Mouse (Mus musculus) midbrain, embryonic 13.5 days (tissue): Measurements from ENCODE around the gene Xcl1. TPM values are rescaled to one million over a fixed set of nuclear protein-coding genes. Genes with fewer than 3 reads are reported as not detected.
"Not testable (repeated sequence)": the region's sequence is repeated elsewhere in the genome, so short reads cannot be mapped to it uniquely, and the experiment has no call there.

ENCODE experiments used
- ATAC-seq: fragments of 200-750 bp; cut with Nextera tagmentation; 2 replicates; pipeline ENCODE4 v1.8.0; 2017; ENCODE audit warnings: mild to moderate bottlenecking, moderate TSS enrichment, moderate library complexity
- H3K27ac ChIP-seq: fragments of 300-500 bp; sonication (generic); 2 replicates; pipeline ENCODE4 v1.5.1; 2015; ENCODE audit warnings: inconsistent platforms, mild to moderate bottlenecking, moderate library complexity
- H3K27me3 ChIP-seq: fragments of 300-500 bp; sonication (generic); 2 replicates; pipeline ENCODE4 v1.6.1; 2015; ENCODE audit warnings: mild to moderate bottlenecking, inconsistent platforms
- H3K36me3 ChIP-seq: fragments of 300-500 bp; sonication (generic); 2 replicates; pipeline ENCODE4 v1.6.1; 2015; ENCODE audit warnings: mild to moderate bottlenecking, inconsistent platforms
- H3K4me1 ChIP-seq: fragments of 300-500 bp; sonication (generic); replicated peaks from 2 replicates; pipeline ENCODE4 v1.6.1; 2015; ENCODE audit warnings: inconsistent platforms
- H3K4me2 ChIP-seq: fragments of 300-500 bp; sonication (generic); replicated peaks from 2 replicates; pipeline ENCODE4 v1.6.1; 2015; ENCODE audit warnings: moderate library complexity, mild to moderate bottlenecking, inconsistent platforms
- H3K4me3 ChIP-seq: fragments of 300-500 bp; sonication (generic); replicated peaks from 2 replicates; pipeline ENCODE4 v1.5.1; 2015; ENCODE audit warnings: mild to moderate bottlenecking, inconsistent platforms
- H3K9ac ChIP-seq: fragments of 300-500 bp; sonication (generic); replicated peaks from 2 replicates; pipeline ENCODE4 v1.6.1; 2015; ENCODE audit warnings: mild to moderate bottlenecking, inconsistent platforms
- H3K9me3 ChIP-seq: fragments of 300-500 bp; sonication (generic); 2 replicates; pipeline ENCODE4 v1.6.1; 2016; ENCODE audit warnings: mild to moderate bottlenecking, inconsistent platforms
- WGBS: fragments of 180-500 bp; shearing (Covaris S2); methylation state at CpG from one replicate; pipeline ENCODE4 v1.1.7; 2015; 5-methylcytosine and 5-hydroxymethylcytosine counted together
- polyA plus RNA-seq: library from polyadenylated mRNA; unstranded; fragments of >200 nt; fragmentation: Nextera tagmentation; extraction: Ambion mirVana; gene quantifications from 2 replicates; pipeline ENCODE4 v1.2.1, GENCODE M21; 2015

Xcl1 gene
- polyA plus RNA-seq = not detected in 2 replicates

DNA sequence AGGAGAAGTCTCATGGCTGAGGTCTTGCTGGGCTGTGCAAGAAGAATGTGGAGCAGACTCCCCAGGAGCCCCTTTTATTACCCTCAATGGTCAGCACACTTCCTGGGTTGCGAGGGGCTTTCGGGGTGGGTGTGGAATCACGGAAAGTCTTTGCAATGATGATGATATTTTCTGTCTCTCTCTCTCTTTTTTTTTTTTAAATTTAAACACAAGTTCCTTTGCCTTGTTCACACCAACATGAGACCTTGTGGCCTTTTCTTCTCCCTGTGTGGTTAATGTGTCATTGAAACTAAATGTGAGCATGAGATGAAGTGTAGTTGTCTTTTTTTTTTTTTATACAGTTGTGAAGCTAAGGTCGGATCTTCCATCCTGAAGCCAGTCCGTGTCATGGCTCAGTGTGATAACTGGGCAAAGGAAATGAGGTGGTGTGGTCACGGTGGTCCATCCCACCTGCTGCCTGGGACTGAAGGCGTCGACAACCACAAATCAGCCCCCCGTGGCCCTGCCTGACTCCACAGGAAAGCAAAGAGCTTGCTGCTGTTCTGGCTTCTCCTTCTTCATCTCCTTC, at the start of gene Xcl1:
TSS of gene Xcl1 (minus strand) at position 51 of the 568 bp plus-strand sequence.
- Histone ChIP-seq H3K36me3 (no peaks in the 10 kb centered on the region), H3K4me1 (no peaks in the 10 kb centered on the region), H3K9me3 (no peaks in the 10 kb centered on the region), H3K4me2 (no peak within 1 kb of the TSS), H3K4me3 (no peak within 1 kb of the TSS), H3K9ac (no peak within 1 kb of the TSS), H3K27ac (no peak within 1 kb of the TSS), H3K27me3 (no peaks in the 10 kb centered on the region)
- WGBS = 82% methylated on average over 9 of the region's 9 CpGs
- ATAC-seq = no peak

- H3K9me3 ChIP-seq = peaks cover 11% of the 10 kb centered on the region; the same call in 1 of the 2 replicates
- not testable (repeated sequence) for H3K4me2 ChIP-seq, H3K9ac ChIP-seq, H3K27me3 ChIP-seq, H3K4me1 ChIP-seq, H3K36me3 ChIP-seq, H3K4me3 ChIP-seq, H3K27ac ChIP-seq, ATAC-seq
- 92% methylated on average over 10 of the region's 10 CpGs for WGBS
Measured at GRCm38 (mm10) chr1:164984681-164985080, 49.4 kb upstream of the Xcl1 start.

GRCm38 (mm10) chr1:164977351-164977750, 42.0 kb upstream of the Xcl1 start:
- H3K4me2 ChIP-seq = no peak overlapping the region
- H3K9me3 ChIP-seq = 0 out of 2 replicates have a peak, but pooled peaks cover 2% of the 10 kb centered on the region
- H3K9ac ChIP-seq = no peak overlapping the region
- H3K27me3 ChIP-seq = no peaks in the 10 kb centered on the region
- H3K4me1 ChIP-seq = peaks cover 10% of the 10 kb centered on the region
- H3K27ac ChIP-seq = no peak overlapping the region
- no peaks in the 10 kb centered on the region for H3K36me3 ChIP-seq
- no peak for ATAC-seq
- H3K4me3 ChIP-seq = no peak overlapping the region

- ATAC-seq = no peak
- Histone ChIP-seq H3K9me3 (no peaks in the 10 kb centered on the region), H3K9ac (no peak overlapping the region), H3K36me3 (no peaks in the 10 kb centered on the region), H3K27ac (no peak overlapping the region), H3K4me2 (no peak overlapping the region), H3K27me3 (no peaks in the 10 kb centered on the region), H3K4me1 (peaks cover 10% of the 10 kb centered on the region), H3K4me3 (no peak overlapping the region)
- WGBS = 77% methylated on average over 7 of the region's 7 CpGs
Measured at GRCm38 (mm10) chr1:164975729-164976128, 40.4 kb upstream of the Xcl1 start.

- Histone ChIP-seq H3K4me1 (peaks cover 10% of the 10 kb centered on the region), H3K27me3 (no peaks in the 10 kb centered on the region), H3K4me3 (no peak overlapping the region), H3K4me2 (no peak overlapping the region), H3K9me3 (no peaks in the 10 kb centered on the region), H3K27ac (no peak overlapping the region), H3K9ac (no peak overlapping the region), H3K36me3 (no peaks in the 10 kb centered on the region)
- ATAC-seq = no peak
- WGBS = 88% methylated on average over 3 of the region's 3 CpGs
Measured at GRCm38 (mm10) chr1:164975276-164975675, 39.9 kb upstream of the Xcl1 start.

GRCm38 (mm10) chr1:164973790-164974189, 38.5 kb upstream of the Xcl1 start:
- no peak overlapping the region for H3K4me3 ChIP-seq

DNA sequence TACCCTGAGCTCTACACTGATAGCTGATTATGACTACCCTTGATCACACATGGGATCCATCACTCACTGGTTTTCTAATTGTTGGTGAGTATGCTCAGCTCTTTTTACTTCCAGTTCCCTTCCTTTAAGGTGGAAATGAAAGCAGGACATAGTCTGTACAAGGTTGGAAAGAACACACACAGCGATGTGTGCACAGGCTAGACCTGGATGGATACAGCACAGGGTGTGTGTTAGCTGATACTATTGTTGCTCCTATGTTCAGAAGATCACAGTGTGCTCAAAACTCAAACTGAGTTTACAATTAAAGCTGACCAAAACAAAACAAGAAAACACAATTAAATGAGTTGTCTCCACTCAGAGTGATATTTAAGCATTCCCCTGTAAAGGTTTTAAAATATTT, 38.0 kb upstream of the Xcl1 start:
- H3K36me3 ChIP-seq = no peaks in the 10 kb centered on the region
- no peak overlapping the region for H3K4me3 ChIP-seq
- no peak for ATAC-seq
- no peak overlapping the region for H3K9ac ChIP-seq
- no peaks in the 10 kb centered on the region for H3K9me3 ChIP-seq
- H3K4me1 ChIP-seq = peaks cover 10% of the 10 kb centered on the region
- WGBS = 88% methylated on average over 1 of the region's 1 CpGs
- H3K27ac ChIP-seq = 0 out of 2 replicates have a peak overlapping the region, but pooled peaks have one; percentile 19
- no peak overlapping the region for H3K4me2 ChIP-seq
- H3K27me3 ChIP-seq = no peaks in the 10 kb centered on the region

More at GRCm38 (mm10) chr1:164973790-164974189, 38.5 kb upstream of the Xcl1 start:
- H3K4me1 ChIP-seq = peaks cover 10% of the 10 kb centered on the region
- WGBS = 3% methylated on average over 3 of the region's 3 CpGs
- no peaks in the 10 kb centered on the region for H3K36me3 ChIP-seq
- peak; percentile 60 for ATAC-seq
- no peak overlapping the region for H3K4me2 ChIP-seq
- no peaks in the 10 kb centered on the region for H3K9me3 ChIP-seq
- H3K27me3 ChIP-seq = no peaks in the 10 kb centered on the region
- H3K9ac ChIP-seq = no peak overlapping the region
- peak overlapping the region; percentile 30; the same call in 1 of the 2 replicates for H3K27ac ChIP-seq

GRCm38 (mm10) chr1:164972744-164973143, 37.4 kb upstream of the Xcl1 start:
- 85% methylated on average over 5 of the region's 5 CpGs for WGBS
- H3K9me3 ChIP-seq = no peaks in the 10 kb centered on the region
- no peak overlapping the region for H3K4me2 ChIP-seq
- H3K9ac ChIP-seq = no peak overlapping the region
- no peaks in the 10 kb centered on the region for H3K27me3 ChIP-seq
- H3K36me3 ChIP-seq = no peaks in the 10 kb centered on the region
- peaks cover 10% of the 10 kb centered on the region for H3K4me1 ChIP-seq
- no peak overlapping the region for H3K4me3 ChIP-seq
- no peak overlapping the region for H3K27ac ChIP-seq
- no peak for ATAC-seq

DNA sequence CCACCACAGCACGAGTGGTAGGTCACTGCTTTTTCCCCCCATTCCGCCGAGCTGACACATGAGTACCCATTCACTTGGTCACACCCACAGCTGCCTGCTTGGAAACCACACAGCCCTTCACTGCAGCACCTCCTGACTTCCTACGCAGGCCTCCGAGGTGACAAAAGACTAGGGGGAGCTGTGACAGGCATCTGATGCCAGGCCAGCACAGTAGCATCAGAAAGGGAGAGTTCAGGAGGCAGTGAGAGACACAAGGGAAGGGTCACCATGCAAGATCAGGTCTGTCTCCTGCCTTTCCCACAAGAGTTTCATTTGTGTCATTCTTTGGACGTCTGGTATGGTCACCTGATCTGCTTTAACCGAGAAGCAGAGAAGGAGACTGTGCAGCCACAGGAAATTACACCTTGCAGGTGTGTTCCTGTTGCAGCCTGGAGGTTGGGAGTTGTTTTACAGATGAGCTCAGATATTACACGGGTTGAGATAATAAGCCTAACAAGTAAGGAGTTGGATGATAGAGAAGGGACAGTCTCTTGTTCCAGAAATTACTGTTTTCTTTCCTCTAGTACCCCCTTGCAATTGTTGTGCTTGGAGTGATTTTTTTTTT, 30.9 kb upstream of the Xcl1 start:
- WGBS = 56% methylated on average over 8 of the region's 8 CpGs
- Histone ChIP-seq H3K9me3 (no peaks in the 10 kb centered on the region), H3K4me2 (no peak overlapping the region), H3K4me3 (no peak overlapping the region), H3K27ac (no peak overlapping the region), H3K9ac (no peak overlapping the region), H3K36me3 (no peaks in the 10 kb centered on the region), H3K27me3 (no peaks in the 10 kb centered on the region), H3K4me1 (no peaks in the 10 kb centered on the region)
- ATAC-seq = no peak

GRCm38 (mm10) chr1:164960610-164961009, 25.3 kb upstream of the Xcl1 start:
- 54% methylated on average over 2 of the region's 2 CpGs for WGBS
- no peaks in the 10 kb centered on the region for H3K36me3 ChIP-seq
- ATAC-seq = no peak
- H3K9me3 ChIP-seq = no peaks in the 10 kb centered on the region
- peaks cover 5% of the 10 kb centered on the region for H3K4me1 ChIP-seq
- H3K9ac ChIP-seq = no peak overlapping the region
- no peak overlapping the region for H3K4me2 ChIP-seq
- no peaks in the 10 kb centered on the region for H3K27me3 ChIP-seq
- H3K4me3 ChIP-seq = no peak overlapping the region
- no peak overlapping the region for H3K27ac ChIP-seq

GRCm38 (mm10) chr1:164959787-164960385, 24.6 kb upstream of the Xcl1 start:
- no peak for ATAC-seq
- Histone ChIP-seq H3K36me3 (no peaks in the 10 kb centered on the region), H3K9me3 (no peaks in the 10 kb centered on the region), H3K4me2 (no peak overlapping the region), H3K4me1 (peaks cover 5% of the 10 kb centered on the region), H3K27me3 (no peaks in the 10 kb centered on the region), H3K9ac (no peak overlapping the region), H3K4me3 (no peak overlapping the region), H3K27ac (no peak overlapping the region)
- WGBS = 31% methylated on average over 11 of the region's 11 CpGs

DNA sequence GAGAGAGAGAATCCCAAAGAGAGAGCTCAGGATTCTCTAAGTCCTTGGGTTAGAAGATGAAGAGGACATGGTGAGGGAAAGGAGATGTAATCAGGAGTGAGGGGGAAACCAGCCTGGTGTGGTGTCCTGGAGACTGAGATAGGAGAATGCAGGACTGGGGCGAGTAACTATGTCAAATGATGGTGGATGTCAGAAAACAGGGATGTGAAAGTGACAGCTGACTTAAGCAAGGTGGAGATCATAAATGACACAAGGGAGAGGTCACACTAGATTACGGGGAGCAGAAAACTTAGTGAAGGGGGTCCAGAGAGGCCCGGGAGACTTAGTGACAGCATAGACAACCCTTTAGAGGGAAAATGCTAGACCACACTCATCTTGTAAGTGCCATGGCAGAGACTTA, 23.8 kb upstream of the Xcl1 start:
- Histone ChIP-seq H3K4me2 (no peak overlapping the region), H3K36me3 (no peaks in the 10 kb centered on the region), H3K9ac (no peak overlapping the region), H3K27me3 (no peaks in the 10 kb centered on the region), H3K9me3 (no peaks in the 10 kb centered on the region), H3K4me1 (peaks cover 5% of the 10 kb centered on the region), H3K27ac (no peak overlapping the region), H3K4me3 (no peak overlapping the region)
- no peak for ATAC-seq
- 83% methylated on average over 3 of the region's 3 CpGs for WGBS
